ENCODE assay signal across 7 mouse cellular contexts in genomic region chr17:69349014-69349531, GRCm38 (mm10).
DNase-seq lines count a peak whose midpoint lies in the region.

No protein-coding gene starts in this region.

- DNase-seq in 3T3-L1 (ENCODE audit: low read depth, low spot score), result peak; percentile 68
- peak; percentile 13 for DNase-seq in CD4-positive helper T cell, adult 2 months (ENCODE audit: low read depth, low spot score)
- DNase-seq in cerebellum, adult 8-10 months, result peak; percentile 42
- DNase-seq in frontal cortex, postnatal 14 days (ENCODE audit: low spot score in 2 of 2), result peak; percentile 9 to 14
- peak; percentile 13 to 16 for DNase-seq in kidney, postnatal 36 days
- DNase-seq in lung, postnatal 10 days, result peak; percentile 36
- peak; percentile 41 to 46 for DNase-seq in right cerebral cortex, postnatal 10 days (ENCODE audit: low spot score in 2 of 2)

Comparison
In these comparisons a context has a peak if more than half of its experiments do, and no peak if none do; other contexts are left out.
1. Peak in every context shown above with its lines: DNase-seq.
2. DNase-seq: peak in every context shown above with its lines; median percentile 68 in 3T3-L1; 44 in right cerebral cortex, postnatal 10 days; 42 in cerebellum, adult 8-10 months; 36 in lung, postnatal 10 days; 14 in kidney, postnatal 36 days; 13 in CD4-positive helper T cell, adult 2 months; 12 in frontal cortex, postnatal 14 days.